Mouse (Mus musculus) lung, postnatal 0 days (tissue): ENCODE results near the gene Epb41l2. TPM values are rescaled to one million over a fixed set of nuclear protein-coding genes. Genes with fewer than 3 reads are reported as not detected.

ENCODE experiments used
- ATAC-seq: fragments of 200-750 bp; cut with Nextera tagmentation; 2 replicates; pipeline ENCODE4 v1.8.0; 2017; ENCODE audit warnings: moderate library complexity
- DNase-seq: peaks from one replicate; pipeline ENCODE4 v3.0.0-alpha.2; 2016; ENCODE audit warnings: low spot score
- H3K27ac ChIP-seq: fragments of 300-500 bp; sonication (generic); 2 replicates; pipeline ENCODE4 v1.5.1; 2014; ENCODE audit warnings: antibody characterized with exemption, mild to moderate bottlenecking, low read length, mixed read lengths
- H3K27me3 ChIP-seq: fragments of 300-500 bp; sonication (generic); replicated peaks from 2 replicates; pipeline ENCODE4 v1.6.1; 2014; ENCODE audit warnings: low read length, mixed read lengths; ENCODE audit not compliant: insufficient read depth
- H3K36me3 ChIP-seq: fragments of 300-500 bp; sonication (generic); 2 replicates; pipeline ENCODE4 v1.6.1; 2014; ENCODE audit warnings: low read length, mixed read lengths; ENCODE audit not compliant: insufficient read depth
- H3K4me1 ChIP-seq: fragments of 300-500 bp; sonication (generic); 2 replicates; pipeline ENCODE4 v1.6.1; 2014; ENCODE audit warnings: antibody characterized with exemption, low read depth, low read length, mixed read lengths; ENCODE audit not compliant: insufficient read depth
- H3K4me2 ChIP-seq: fragments of 300-500 bp; sonication (generic); replicated peaks from 2 replicates; pipeline ENCODE4 v1.6.1; 2014; ENCODE audit warnings: low read depth, mild to moderate bottlenecking, low read length, moderate library complexity, mixed read lengths
- H3K4me3 ChIP-seq: fragments of 300-500 bp; sonication (generic); 2 replicates; pipeline ENCODE4 v1.5.1; 2014; ENCODE audit warnings: low read depth, low read length
- H3K9ac ChIP-seq: fragments of 300-500 bp; sonication (generic); replicated peaks from 2 replicates; pipeline ENCODE4 v1.6.1; 2014; ENCODE audit warnings: low read depth, mild to moderate bottlenecking
- H3K9me3 ChIP-seq: fragments of 300-500 bp; sonication (generic); 2 replicates; pipeline ENCODE4 v1.6.1; 2016; ENCODE audit warnings: low read length, mixed read lengths
- CTCF ChIP-seq: IDR thresholded peaks from 2 replicates; pipeline ENCODE4 v1.5.1; 2016; ENCODE audit warnings: antibody characterized with exemption, mild to moderate bottlenecking
- EP300 ChIP-seq: IDR thresholded peaks from 2 replicates; pipeline ENCODE4 v1.6.1; 2016; ENCODE audit warnings: antibody characterized with exemption, mild to moderate bottlenecking, control low read depth
- WGBS: fragments of 180-500 bp; shearing (Covaris S2); extraction: QIAGEN DNeasy Blood & Tissue Kit; methylation state at CpG from one replicate; pipeline ENCODE4 v1.1.7; 2014; 5-methylcytosine and 5-hydroxymethylcytosine counted together
- polyA plus RNA-seq: library from polyadenylated mRNA; unstranded; fragments of >200 nt; fragmentation: Nextera tagmentation; extraction: Ambion mirVana; gene quantifications from 2 replicates; pipeline ENCODE4 v1.2.1, GENCODE M21; 2015

Gene Epb41l2
- polyA plus RNA-seq, 1 experiment from 2014 or later: 48.2 TPM

GRCm38 (mm10) chr10:25359959-25360811 is 587 bp downstream of the Epb41l2 start:
- ATAC-seq (peak; percentile 65), DNase-seq (peak; percentile 49)
- no peaks in the 10 kb centered on the region for H3K36me3 ChIP-seq
- H3K27me3 ChIP-seq: no peaks in the 10 kb centered on the region
- 0% methylated on average over 47 of the region's 84 CpGs for WGBS
- peak overlapping the region; percentile 83 for H3K4me2 ChIP-seq
- H3K9me3 ChIP-seq: no peaks in the 10 kb centered on the region
- TF ChIP-seq EP300 (no peak), CTCF (no peak)
- H3K9ac ChIP-seq: peak overlapping the region; percentile 77
- H3K27ac ChIP-seq: peak overlapping the region; percentile 88
- H3K4me1 ChIP-seq: peaks cover 11% of the 10 kb centered on the region; the same call in 1 of the 2 replicates
- peak overlapping the region; percentile 92 for H3K4me3 ChIP-seq

- no peak overlapping the region for H3K27ac ChIP-seq
- peak overlapping the region; percentile 83 for H3K4me2 ChIP-seq
- TF ChIP-seq CTCF (no peak), EP300 (no peak)
- H3K9ac ChIP-seq: no peak overlapping the region; the same call in 1 of the 2 replicates
- peaks cover 11% of the 10 kb centered on the region; the same call in 1 of the 2 replicates for H3K4me1 ChIP-seq
- ATAC-seq (no peak), DNase-seq (no peak)
- no peaks in the 10 kb centered on the region for H3K9me3 ChIP-seq
- no peaks in the 10 kb centered on the region for H3K27me3 ChIP-seq
- WGBS: 17% methylated on average over 6 of the region's 6 CpGs
- peak overlapping the region; percentile 92 for H3K4me3 ChIP-seq
- no peaks in the 10 kb centered on the region for H3K36me3 ChIP-seq
These were observed 2.6 kb downstream of the Epb41l2 start for GRCm38 (mm10) chr10:25362235-25362634.

- TF ChIP-seq CTCF: no peak
- TF ChIP-seq EP300: no peak
- Histone ChIP-seq H3K4me3 (no peak overlapping the region), H3K9me3 (no peaks in the 10 kb centered on the region), H3K4me1 (peaks cover 11% of the 10 kb centered on the region; the same call in 1 of the 2 replicates), H3K27ac (no peak overlapping the region), H3K9ac (no peak overlapping the region), H3K36me3 (no peaks in the 10 kb centered on the region), H3K4me2 (no peak overlapping the region), H3K27me3 (no peaks in the 10 kb centered on the region)
- WGBS: 76% methylated on average over 7 of the region's 7 CpGs
- no peak for DNase-seq
- ATAC-seq: no peak
These were observed 5.6 kb downstream of the Epb41l2 start for GRCm38 (mm10) chr10:25365158-25365557.

- no peaks in the 10 kb centered on the region for H3K9me3 ChIP-seq
- ATAC-seq (no peak), DNase-seq (no peak)
- TF ChIP-seq CTCF (no peak), EP300 (no peak)
- H3K36me3 ChIP-seq: no peaks in the 10 kb centered on the region
- peaks cover 11% of the 10 kb centered on the region; the same call in 1 of the 2 replicates for H3K4me1 ChIP-seq
- no peaks in the 10 kb centered on the region for H3K27me3 ChIP-seq
- no peak overlapping the region for H3K4me3 ChIP-seq
- H3K4me2 ChIP-seq: no peak overlapping the region
- H3K27ac ChIP-seq: no peak overlapping the region
- no peak overlapping the region for H3K9ac ChIP-seq
- 59% methylated on average over 7 of the region's 7 CpGs for WGBS
These were observed 6.1 kb downstream of the Epb41l2 start for GRCm38 (mm10) chr10:25365708-25366107.

GRCm38 (mm10) chr10:25366691-25367090 is 7.1 kb downstream of the Epb41l2 start:
- no peak overlapping the region for H3K4me2 ChIP-seq
- H3K4me1 ChIP-seq: peaks cover 12% of the 10 kb centered on the region; the same call in 1 of the 2 replicates
- H3K27me3 ChIP-seq: no peaks in the 10 kb centered on the region
- DNase-seq (peak; percentile 52), ATAC-seq (peak; percentile 76)
- no peaks in the 10 kb centered on the region for H3K36me3 ChIP-seq
- H3K4me3 ChIP-seq: no peak overlapping the region
- H3K27ac ChIP-seq: no peak overlapping the region
- no peak overlapping the region for H3K9ac ChIP-seq
- no peak for TF ChIP-seq EP300
- no peaks in the 10 kb centered on the region for H3K9me3 ChIP-seq
- 48% methylated on average over 5 of the region's 5 CpGs for WGBS

GRCm38 (mm10) chr10:25368928-25369327 is 9.3 kb downstream of the Epb41l2 start:
- Histone ChIP-seq H3K27ac (no peak overlapping the region), H3K4me1 (0 out of 2 replicates have a peak, but pooled peaks cover 4% of the 10 kb centered on the region), H3K4me3 (no peak overlapping the region), H3K27me3 (no peaks in the 10 kb centered on the region), H3K9ac (no peak overlapping the region), H3K9me3 (no peaks in the 10 kb centered on the region), H3K4me2 (no peak overlapping the region), H3K36me3 (no peaks in the 10 kb centered on the region)
- no peak for ATAC-seq
- TF ChIP-seq CTCF (no peak), EP300 (no peak)
- 70% methylated on average over 3 of the region's 3 CpGs for WGBS
- no peak for DNase-seq
